Mouse (Mus musculus): ENCODE measurements at regions not wholly inside any gene's neighbourhood (a gene's known extent, or its start where the extent isn't known, plus 50 kb on each side); places are given as distances from the start of the nearest gene placed in this dataset.
"Not testable (repeated sequence)": the region's sequence is repeated elsewhere in the genome, so short reads cannot be mapped to it uniquely, and the experiment has no call there.

DNA sequence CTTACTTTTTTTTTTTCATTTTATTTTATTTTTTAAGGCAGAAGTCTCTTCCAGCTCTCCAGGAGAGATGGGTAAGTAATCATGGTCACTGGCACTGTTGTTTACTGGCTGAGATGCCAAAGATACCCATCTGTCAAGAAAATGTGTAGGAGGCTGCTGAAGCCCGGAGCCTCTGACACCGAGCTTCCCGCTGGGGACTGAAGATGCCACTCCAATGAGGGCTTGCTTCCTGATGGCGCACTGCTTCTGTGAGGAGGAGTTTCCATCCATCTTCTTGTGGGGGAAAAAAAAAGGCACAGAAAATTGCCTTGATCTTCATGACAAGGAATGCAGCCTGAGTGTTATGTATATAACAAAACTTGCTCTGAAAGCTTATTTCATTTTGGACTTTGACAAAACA, 418.2 kb upstream of the Igfbp7 start:
- no peak for ATAC-seq (replicated peaks; ENCODE audit: low FRiP score, poor library complexity, severe bottlenecking)

DNA sequence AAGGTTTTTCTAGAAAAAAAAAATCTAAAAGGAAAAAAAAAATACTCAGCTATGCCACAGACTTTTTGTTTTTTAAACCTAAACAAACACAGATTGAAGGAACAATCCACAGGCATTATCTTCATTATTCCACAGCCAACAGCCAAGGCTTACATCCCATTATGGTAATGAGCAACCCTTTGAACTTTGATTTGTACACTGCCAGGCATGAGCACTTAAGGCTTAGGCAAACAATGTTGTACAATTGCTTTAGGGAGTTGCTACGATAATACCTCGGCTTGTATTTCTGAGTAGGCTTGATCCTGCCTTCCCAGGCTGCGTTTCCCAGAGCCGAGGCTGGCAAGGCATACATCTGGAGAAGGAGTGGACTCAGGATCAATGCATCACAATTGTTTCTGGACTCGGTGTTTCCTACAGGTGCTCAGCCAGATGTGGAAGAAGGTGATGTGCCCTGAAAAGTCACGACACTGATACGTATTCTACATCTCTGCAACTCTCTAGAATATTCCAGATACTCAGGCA, 409.0 kb upstream of the Igfbp7 start:
- no peak for ATAC-seq (replicated peaks; ENCODE audit: low FRiP score, poor library complexity, severe bottlenecking)

DNA sequence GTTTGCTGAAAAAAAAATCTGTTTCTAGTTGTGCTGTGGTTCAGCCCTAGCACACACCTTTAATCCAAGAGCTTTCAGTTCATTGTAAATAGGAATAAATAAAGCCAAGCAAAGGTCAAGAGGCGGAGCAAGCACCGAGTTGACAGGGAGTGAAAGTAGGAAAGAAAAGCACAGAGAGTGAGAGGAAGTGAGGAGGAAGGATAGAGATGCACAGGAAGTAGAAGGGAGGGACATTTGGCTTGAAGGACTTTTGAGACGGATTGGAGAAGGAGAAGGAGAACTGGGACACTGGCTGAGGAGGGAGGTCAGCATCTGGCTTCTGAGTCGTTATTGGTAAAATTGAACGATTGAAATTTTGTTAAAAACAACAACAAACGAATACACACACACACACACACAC, 402.0 kb upstream of the Igfbp7 start:
- no peak for ATAC-seq (replicated peaks; ENCODE audit: low FRiP score, poor library complexity, severe bottlenecking)

DNA sequence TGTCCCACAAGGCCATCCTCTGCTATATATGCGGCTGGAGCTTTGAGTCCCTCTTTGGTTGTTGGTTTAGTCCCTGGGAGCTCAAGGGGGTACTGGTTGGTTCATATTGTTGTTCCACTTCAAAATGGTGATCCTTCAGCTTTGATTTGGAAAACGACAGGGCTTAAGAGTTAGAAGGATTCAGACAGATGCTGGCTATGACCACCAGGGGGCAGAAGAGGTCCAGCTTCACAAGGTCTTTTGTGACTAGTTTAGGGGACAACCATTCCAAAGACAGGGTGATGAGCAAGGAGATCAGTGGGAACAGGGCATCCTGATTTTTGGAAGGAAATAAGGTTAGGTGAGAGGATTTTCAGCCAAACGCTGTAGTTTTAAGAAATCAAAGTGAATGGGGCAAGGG, 399.9 kb upstream of the Igfbp7 start:
- ATAC-seq (replicated peaks; ENCODE audit: low FRiP score, poor library complexity, severe bottlenecking): no peak

DNA sequence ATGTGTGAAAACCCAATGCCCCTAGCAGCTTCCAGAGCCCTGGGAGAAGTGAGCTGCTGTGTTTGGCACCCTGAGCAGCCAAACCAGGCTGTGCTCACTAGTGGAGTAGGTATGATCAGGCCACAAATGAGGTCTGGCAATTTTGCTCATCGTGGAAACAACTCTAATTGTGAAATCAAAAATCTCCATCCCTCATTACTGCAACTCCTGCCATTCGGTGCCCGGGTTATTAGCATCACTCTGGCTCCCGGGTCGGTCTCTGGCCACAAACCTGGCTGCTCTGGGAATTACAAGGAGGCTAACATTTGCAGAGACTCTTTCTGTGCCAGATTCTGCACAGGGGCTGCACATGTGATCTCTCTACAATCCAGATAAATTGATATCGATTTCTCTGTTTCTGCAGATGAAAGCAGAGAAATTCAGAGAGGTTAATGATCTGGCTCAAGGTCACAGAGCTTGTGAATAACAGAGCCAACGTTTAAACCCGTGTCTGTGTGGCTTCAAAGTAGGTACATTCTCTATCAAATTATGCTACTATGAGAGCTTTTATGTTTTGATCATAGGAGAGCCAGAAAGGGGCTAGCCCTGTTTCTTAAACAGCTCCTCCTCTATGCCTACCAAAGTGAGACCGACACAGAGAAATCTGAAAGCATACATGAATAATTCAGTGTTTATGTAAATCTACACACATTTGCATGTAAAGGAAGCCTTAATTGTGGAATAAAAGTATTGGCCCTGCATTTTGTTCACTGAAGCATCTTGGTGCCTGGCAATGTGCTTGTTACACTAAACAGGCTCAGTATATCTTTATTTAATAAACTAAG, 398.7 kb upstream of the Igfbp7 start:
- no peak for ATAC-seq (replicated peaks; ENCODE audit: low FRiP score, poor library complexity, severe bottlenecking)

DNA sequence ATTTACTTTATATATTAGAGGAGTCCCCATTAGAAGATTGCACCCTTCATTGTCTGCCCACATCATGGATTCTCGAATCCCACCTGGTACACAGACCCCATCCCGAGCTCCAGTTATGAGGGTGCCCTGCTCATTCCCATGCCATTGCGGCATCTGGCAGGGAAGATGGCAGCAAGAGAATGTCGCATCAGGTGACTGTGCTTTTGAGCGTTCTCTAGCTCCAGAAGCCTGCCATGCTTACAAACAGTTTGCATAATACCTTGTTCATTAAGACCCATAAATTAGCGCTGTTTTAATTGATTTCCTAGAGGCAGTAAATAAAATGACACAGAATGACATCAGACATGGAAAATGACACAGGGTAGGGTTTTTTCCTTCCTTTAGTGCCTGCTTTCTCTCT, 398.0 kb upstream of the Igfbp7 start:
- ATAC-seq (replicated peaks; ENCODE audit: low FRiP score, poor library complexity, severe bottlenecking): no peak

DNA sequence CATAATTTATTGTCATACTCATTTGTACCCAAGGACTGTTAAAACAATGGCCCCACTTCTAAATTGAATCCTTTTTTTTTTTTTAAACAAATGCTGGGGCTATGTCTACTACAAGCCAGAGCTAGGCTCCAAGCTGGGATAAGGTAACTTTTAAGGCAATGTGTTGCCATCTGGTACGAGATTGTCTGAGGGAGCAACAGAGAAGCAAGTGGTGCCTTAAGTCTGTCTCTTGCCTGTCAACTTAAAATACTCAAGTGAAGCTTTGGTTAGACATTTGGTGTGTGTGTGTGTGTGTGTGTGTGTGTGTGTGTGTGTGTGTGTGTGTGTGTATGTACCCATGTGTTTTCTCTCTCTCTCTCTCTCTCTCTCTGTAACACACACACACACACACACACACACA, 397.5 kb upstream of the Igfbp7 start:
- ATAC-seq (replicated peaks; ENCODE audit: low FRiP score, poor library complexity, severe bottlenecking): no peak

DNA sequence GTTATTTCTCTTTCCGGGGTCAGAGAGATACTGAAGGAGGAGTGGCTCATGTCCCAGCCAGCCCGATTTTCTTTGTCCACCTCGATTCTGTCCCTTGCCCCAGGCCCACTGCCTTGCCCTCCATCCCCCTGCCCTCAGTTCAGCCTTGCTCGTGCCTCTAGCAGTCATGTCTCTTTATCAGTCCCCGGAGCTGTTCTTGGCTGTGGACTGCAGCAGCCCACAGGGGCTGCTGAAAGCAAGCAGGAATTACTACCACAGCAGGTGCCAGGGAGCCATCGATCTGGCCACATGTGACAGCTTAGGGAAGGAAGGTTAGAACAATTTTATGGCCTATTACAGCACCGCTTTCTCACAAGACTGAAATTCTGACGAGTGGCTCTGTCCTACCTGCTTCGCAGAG, 396.3 kb upstream of the Igfbp7 start:
- ATAC-seq (replicated peaks; ENCODE audit: low FRiP score, poor library complexity, severe bottlenecking): no peak

DNA sequence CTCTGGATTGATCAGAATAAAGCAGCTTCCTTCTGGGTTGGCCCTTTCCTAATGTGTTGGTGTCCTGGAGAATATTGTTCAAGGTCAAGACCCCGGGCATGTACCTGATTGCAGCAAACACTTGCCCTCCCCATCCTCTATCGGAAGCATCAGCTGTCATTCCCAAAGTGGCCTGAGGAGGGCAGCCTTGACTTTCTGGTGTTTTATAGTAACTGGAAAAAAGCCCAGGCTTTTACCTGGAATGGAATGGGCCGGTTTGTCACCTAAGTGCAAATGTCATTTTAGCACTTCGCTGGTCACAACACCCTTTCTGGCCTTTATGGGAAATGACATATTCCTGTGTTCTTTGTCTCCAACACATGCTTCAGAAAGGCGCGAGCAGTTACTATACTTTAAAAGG, 395.7 kb upstream of the Igfbp7 start:
- ATAC-seq (replicated peaks; ENCODE audit: low FRiP score, poor library complexity, severe bottlenecking): no peak

DNA sequence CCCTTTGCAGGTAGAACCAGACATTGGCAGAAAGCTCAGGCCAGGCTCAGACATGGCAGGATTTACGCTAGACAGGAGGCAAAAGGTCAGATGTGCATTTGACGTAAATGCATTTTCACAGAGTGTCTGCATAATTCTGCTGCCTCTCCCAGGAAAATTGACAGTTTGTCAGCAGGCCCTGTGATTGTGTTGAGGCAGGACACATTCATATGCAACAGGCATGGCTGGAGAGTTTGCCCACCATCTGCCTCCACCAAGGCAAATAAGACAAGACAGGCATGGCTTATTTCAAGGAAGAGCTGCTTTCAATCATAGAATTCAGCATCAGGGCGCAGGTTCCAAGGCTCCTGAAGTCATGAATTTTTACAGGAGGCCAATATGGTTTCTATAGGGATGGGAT, 389.1 kb upstream of the Igfbp7 start:
- ATAC-seq (replicated peaks; ENCODE audit: low FRiP score, poor library complexity, severe bottlenecking): no peak

DNA sequence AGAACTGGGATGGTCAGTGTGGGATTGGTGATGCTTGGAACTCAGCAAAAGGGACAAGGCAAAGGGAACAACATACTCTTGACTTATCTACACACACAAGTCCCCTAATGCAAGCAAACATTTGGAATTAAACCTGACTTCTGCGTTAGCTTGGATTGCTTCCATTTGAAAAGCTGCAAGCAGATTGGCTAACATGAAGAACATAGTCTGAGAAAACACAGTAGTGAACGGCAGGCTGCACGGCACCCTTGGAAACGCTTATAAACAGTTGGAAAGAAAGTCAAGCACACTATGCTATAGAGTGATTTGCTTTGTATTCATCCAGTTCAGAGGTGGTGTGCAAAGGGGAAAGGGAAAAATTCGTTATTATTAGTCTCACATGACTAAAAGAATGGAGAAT, 387.9 kb upstream of the Igfbp7 start:
- no peak for ATAC-seq (replicated peaks; ENCODE audit: low FRiP score, poor library complexity, severe bottlenecking)

DNA sequence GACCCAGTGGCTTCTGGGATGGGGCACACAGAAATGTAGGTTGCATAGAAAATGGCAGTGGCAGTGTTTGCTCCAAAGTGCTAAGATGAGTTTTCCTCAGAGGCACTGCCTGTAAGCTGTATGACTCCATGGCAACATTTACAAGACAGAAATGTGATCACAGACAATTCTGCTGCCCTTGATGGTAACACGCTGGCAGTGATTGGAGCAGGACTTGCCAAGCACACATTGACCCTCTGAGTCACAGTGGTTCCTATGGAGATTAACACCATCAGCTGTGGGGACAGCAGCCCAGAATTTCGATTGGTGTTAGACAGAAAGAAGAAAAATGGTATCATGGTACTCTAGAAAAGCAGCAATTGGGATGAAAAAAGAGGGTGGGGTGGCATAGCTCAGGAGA, 376.1 kb upstream of the Igfbp7 start:
- ATAC-seq (replicated peaks; ENCODE audit: low FRiP score, poor library complexity, severe bottlenecking): no peak

DNA sequence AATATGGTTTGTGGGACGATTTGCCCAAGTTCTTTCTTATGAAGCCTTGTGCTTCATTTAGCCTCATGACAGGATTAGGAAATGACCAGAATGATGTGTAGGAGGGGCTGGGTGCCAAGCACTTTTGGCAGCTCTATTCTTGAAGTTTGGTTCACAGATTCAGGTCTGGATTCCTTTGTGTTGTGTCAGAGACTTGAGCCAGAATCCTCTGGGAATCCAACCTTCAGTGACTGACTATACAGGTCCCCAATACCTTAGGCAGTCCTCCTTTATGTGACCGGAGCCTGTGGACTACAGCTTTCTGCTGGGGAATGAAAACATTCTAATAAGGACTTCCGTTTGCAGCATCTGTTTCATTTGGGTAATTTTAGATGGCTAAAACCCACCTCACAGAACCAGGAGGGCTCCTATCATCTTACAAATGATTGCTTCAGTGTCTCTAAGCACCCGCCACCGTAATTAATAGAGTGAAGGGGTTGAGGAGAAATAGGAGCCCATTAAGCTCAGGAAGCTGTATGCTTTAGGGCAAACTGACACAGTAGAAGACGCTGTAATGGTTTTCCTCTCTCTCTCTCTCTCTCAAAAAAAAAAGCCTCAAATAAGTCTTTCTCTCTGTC, 354.7 kb upstream of the Igfbp7 start:
- ATAC-seq (replicated peaks; ENCODE audit: low FRiP score, poor library complexity, severe bottlenecking): no peak

DNA sequence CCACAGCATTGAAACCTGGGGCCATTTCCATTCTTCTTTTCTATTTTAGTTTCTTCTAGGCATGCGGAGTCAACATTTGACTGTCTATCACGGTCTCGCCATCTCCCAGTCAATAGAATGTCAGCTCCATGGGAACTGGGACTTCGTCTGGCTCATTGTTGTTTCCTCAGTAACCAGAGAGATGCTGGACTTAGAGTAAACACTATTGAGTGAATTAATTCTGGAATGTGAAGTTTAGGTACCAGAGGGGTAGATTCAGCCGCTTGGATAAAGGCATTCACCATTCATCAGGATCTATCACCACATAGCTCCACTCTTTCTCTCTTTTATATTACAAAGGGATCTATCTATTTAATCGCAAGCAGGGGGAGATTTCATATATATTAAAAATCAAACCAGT, 354.2 kb upstream of the Igfbp7 start:
- ATAC-seq (replicated peaks; ENCODE audit: low FRiP score, poor library complexity, severe bottlenecking): no peak

DNA sequence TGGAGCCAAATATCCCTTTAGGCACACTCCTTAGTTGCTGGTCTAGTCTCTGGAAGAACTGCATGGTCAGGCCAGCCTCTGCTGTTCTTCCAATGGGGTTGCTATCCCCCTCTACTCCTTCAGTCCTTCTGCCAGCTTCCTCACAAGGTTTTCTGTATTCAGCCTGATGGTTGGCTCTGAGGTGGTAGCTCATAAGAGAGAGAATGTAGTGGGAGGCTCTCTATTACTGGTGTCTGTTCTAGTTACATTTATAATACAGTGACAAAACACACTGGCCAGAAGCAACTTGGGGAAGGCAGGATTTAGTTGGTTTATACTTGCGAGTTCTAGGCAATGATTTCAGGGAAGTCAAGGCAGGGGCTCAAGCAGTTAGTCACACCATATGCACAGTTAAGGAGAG, 341.1 kb upstream of the Igfbp7 start:
- no peak for ATAC-seq (replicated peaks; ENCODE audit: low FRiP score, poor library complexity, severe bottlenecking)

DNA sequence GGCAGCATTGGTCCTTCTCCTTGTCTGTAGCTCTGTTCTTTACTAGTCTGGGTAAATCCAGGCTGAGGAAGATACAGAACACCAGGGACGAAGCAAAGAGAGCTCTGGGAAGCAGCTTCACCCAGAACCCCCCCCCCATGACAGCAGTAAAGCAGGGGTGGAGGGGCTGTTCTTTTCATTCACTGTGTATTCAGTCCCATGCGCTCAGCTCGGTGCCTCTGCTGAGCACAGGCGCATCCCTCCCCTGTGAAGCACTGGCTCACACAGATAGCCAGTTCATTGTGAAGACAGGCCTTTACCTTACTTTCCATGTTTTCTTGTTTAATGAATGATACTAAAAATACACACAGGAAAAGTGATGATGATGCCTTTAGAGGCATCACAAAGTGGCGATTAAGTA, 338.8 kb upstream of the Igfbp7 start:
- no peak for ATAC-seq (replicated peaks; ENCODE audit: low FRiP score, poor library complexity, severe bottlenecking)

DNA sequence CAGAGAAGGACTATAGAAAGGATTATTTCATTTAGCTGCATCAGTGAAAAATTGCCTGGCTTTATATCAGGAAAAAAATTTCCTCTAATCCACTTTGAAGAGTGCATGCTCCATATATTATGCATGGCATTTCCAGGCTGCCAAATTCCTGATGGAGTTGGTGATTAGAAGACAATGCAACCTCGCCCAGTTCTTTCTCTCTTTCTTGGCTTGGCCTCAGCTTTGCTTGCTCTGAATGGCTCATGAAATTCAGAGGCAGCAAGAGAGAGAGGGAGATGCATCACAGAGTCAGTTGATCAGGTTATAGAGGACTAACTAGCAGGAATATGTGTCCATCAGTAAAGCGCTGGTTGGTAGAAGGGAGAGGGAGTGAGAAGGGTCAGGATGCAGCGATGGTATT, 335.6 kb upstream of the Igfbp7 start:
- ATAC-seq (replicated peaks; ENCODE audit: low FRiP score, poor library complexity, severe bottlenecking): no peak

DNA sequence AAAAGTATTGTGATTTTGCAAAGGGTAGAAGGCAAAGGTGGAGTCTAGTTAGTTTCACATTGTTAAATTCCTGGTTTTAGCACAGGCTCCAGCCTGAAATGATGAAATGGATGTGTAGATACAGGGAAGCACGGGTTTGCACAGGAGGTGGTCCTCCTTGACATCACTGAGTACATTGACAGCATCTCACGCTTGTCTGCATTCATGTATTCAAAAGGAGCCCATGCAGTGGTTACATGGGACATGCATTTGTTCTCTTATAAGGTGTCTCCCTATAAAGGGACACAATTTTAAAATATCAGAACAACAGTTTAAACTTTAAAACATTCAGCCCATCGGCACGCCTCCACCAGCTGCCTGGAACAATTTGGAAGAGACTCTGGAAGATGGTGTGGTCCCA, 322.4 kb upstream of the Igfbp7 start:
- ATAC-seq (replicated peaks; ENCODE audit: low FRiP score, poor library complexity, severe bottlenecking): not testable (repeated sequence)

DNA sequence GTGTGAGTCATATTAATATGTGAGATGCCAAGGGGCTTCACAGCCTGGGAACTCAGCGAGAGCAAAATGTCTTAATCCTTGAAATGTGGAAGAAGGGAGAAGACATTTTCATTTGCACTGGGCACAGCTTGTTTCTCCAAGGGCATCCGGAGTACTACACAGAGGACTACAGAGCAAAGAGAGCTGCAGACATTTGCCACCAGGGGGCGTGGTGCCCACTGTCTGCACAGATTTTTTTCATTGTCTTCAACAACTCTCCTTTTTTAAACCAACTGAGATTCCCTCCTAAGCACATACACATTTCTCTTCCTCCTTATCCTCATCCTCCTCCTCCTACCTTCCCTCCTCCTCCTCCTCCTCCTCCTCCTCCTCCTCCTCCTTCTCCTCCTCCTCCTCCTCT, 273.8 kb upstream of the Igfbp7 start:
- no peak for ATAC-seq (replicated peaks; ENCODE audit: low FRiP score, poor library complexity, severe bottlenecking)

DNA sequence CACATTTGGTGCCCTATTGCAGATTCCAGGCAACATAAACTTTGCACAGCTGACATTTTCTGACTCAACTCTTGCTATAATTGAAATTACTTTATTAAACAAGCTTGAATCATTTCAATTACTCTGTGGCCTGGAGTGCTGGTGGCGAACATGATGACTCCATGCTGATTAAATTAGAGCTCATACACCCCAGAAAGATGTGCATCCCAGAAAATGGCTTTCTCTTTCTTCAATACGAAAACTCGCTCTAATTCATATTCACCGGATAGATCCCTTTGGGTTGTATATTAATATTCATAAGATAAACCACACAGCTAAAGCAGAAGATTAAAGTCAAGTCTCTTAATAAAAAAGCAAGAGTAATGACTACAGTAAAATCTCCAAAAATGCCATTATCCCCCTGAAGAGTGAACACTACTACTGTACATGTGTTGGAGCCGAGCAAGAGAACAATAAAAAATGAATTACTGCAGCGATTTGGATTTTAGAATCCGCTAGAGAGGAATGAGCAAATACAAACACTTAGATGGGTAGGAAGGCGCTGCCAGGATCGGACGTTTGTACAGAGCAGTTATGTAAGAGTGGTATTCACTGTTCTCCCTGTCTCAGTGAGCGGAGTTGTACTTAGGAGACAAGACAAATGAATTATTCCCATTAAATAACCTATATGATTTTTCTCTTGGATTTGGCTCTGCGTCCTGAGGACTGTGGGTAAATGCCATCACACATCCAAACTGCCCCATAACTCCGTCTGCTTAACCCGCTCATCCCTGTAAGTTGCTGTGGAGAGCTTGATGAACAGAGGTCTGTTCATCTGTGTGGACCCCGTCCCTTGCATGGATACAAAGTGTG, 264.5 kb upstream of the Igfbp7 start:
- ATAC-seq (replicated peaks; ENCODE audit: low FRiP score, poor library complexity, severe bottlenecking): no peak

DNA sequence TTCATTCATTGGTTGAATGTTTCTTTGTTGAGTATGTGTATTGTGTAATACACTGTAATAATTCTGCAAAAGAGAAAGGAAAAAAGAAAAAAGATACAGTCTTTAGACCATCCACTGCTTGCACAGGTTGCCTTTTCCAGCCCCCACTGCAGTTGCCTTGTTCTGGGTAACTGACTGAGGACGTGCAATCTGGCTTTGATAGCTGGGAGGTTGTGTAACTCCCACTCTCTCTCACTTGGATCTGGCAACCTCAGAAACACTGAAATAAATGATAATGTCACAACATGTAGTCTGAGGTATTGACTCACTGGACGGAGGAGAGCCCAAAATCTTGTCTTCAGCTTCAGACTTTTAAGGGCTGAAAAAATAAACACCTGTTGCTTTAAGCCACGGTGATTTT, 255.3 kb upstream of the Igfbp7 start:
- ATAC-seq (replicated peaks; ENCODE audit: low FRiP score, poor library complexity, severe bottlenecking): no peak

Data from erythroblast, adult 5-6 weeks (primary cell).